Mouse (Mus musculus) liver, embryonic 14.5 days (tissue): ENCODE data around the gene Ankfy1. TPM values are rescaled to one million over a fixed set of nuclear protein-coding genes. Genes with fewer than 3 reads are reported as not detected.

Experiments
- ATAC-seq: fragments of 200-750 bp; cut with Nextera tagmentation; 2 replicates; pipeline ENCODE4 v1.8.0; 2017; ENCODE audit warnings: moderate number of reproducible peaks, mild to moderate bottlenecking, moderate library complexity; ENCODE audit not compliant: insufficient read depth
- DNase-seq, 3 experiments: peaks; one replicate each; pipeline ENCODE4 v3.0.0-alpha.2; 2012 to 2013; ENCODE audit warnings: low read depth in 3 of 3, low spot score in 3 of 3
- H3K27ac ChIP-seq: fragments of 300-500 bp; sonication (generic); 2 replicates; pipeline ENCODE4 v1.5.1; 2014; ENCODE audit warnings: moderate library complexity, mild to moderate bottlenecking, control low read depth, inconsistent platforms
- H3K27me3 ChIP-seq: fragments of 300-500 bp; sonication (generic); 2 replicates; pipeline ENCODE4 v1.6.1; 2014; ENCODE audit warnings: mild to moderate bottlenecking, low read length, moderate library complexity; ENCODE audit not compliant: control insufficient read depth, insufficient read depth
- H3K36me3 ChIP-seq: fragments of 300-500 bp; sonication (generic); replicated peaks from 2 replicates; pipeline ENCODE4 v1.6.1; 2014; ENCODE audit warnings: low read depth; ENCODE audit not compliant: control insufficient read depth, insufficient read depth
- H3K4me1 ChIP-seq, 2 experiments: fragments of 200-500 bp in 1 of 2; fragments of 300-500 bp in 1 of 2; sonication (generic) in 1 of 2; replicated peaks; 2 replicates each; pipeline ENCODE4 v1.6.1; 2012 to 2014; ENCODE audit warnings: antibody characterized with exemption in 1 of 2, inconsistent platforms in 1 of 2, low read length in 1 of 2; ENCODE audit not compliant: control insufficient read depth in 2 of 2, insufficient read depth in 2 of 2
- H3K4me2 ChIP-seq: fragments of 300-500 bp; sonication (generic); 2 replicates; pipeline ENCODE4 v1.6.1; 2014; ENCODE audit warnings: low read depth, mild to moderate bottlenecking, control low read depth, moderate library complexity
- H3K4me3 ChIP-seq, 2 experiments: fragments of 200-500 bp in 1 of 2; fragments of 300-500 bp in 1 of 2; sonication (generic) in 1 of 2; 2 replicates each; pipeline ENCODE4 v1.5.1; 2012 to 2014; ENCODE audit warnings: low read depth in 2 of 2, low read length in 2 of 2, mild to moderate bottlenecking in 2 of 2, control low read depth in 1 of 2, inconsistent platforms in 1 of 2, moderate library complexity in 1 of 2; ENCODE audit not compliant: insufficient read depth in 1 of 2
- H3K9ac ChIP-seq: fragments of 300-500 bp; sonication (generic); replicated peaks from 2 replicates; pipeline ENCODE4 v1.6.1; 2014; ENCODE audit warnings: mild to moderate bottlenecking, control low read depth, moderate library complexity
- H3K9me3 ChIP-seq: fragments of 300-500 bp; sonication (generic); 2 replicates; pipeline ENCODE4 v1.6.1; 2016; ENCODE audit warnings: low read length, mixed read lengths; ENCODE audit not compliant: control insufficient read depth
- CTCF ChIP-seq: IDR thresholded peaks from 2 replicates; pipeline ENCODE4 v1.5.1; 2016; ENCODE audit warnings: antibody characterized with exemption, low read depth, control low read depth
- EP300 ChIP-seq: IDR thresholded peaks from 2 replicates; pipeline ENCODE4 v1.6.1; 2016; ENCODE audit warnings: antibody characterized with exemption, low read depth
- whole genome bisulfite sequencing: fragments of 180-500 bp; shearing (Covaris S2); extraction: QIAGEN DNeasy Blood & Tissue Kit; methylation state at CpG from one replicate; pipeline ENCODE4 v1.1.7; 2014; ENCODE audit not compliant: insufficient replicate concordance; 5-methylcytosine and 5-hydroxymethylcytosine counted together
- polyA plus RNA-seq, 2 experiments: library from polyadenylated mRNA; depleted of rRNA in 1 of 2; stranded (reverse) in 1 of 2; unstranded in 1 of 2; fragments of >200 nt; fragmentation: Nextera tagmentation in 1 of 2; extraction: Ambion mirVana in 1 of 2; gene quantifications; 2 replicates each; pipeline versions ENCODE4 v1.2.1 to v1.2.3; 2012 to 2014

The Ankfy1 gene
- polyA plus RNA-seq, 2 experiments, result 10.5 to 11.9 TPM

DNA sequence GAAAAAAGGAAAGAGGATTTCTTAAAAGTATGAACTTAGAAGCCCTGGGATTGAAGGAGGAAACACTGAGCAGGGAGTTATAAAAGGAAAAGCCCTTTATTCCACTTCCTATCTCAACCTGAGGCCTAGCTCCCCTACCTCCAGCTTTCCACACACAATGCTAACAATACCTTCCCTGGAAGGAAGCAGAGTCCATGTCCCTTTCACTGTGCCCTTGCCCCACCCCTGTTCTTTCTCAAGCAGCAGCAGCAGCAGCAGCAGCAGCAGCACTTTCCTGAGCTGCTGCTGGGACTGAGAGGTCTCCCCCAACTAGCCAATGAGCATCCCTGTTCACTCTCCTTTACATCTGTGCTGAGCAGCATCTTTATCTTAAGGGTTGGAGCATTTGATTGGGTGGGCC, 89.2 kb downstream of the Ankfy1 start:
- no peaks in the 10 kb centered on the region for H3K9me3 ChIP-seq
- H3K4me1 ChIP-seq, result no peaks in the 10 kb centered on the region
- no peak overlapping the region for H3K9ac ChIP-seq
- DNase-seq, result no peak
- H3K4me3 ChIP-seq, result no peak overlapping the region
- no peaks in the 10 kb centered on the region for H3K36me3 ChIP-seq
- H3K27ac ChIP-seq, result no peak overlapping the region
- TF ChIP-seq CTCF, result no peak
- no peak for TF ChIP-seq EP300
- ATAC-seq, result no peak
- no peaks in the 10 kb centered on the region for H3K27me3 ChIP-seq
- H3K4me2 ChIP-seq, result no peak overlapping the region

DNA sequence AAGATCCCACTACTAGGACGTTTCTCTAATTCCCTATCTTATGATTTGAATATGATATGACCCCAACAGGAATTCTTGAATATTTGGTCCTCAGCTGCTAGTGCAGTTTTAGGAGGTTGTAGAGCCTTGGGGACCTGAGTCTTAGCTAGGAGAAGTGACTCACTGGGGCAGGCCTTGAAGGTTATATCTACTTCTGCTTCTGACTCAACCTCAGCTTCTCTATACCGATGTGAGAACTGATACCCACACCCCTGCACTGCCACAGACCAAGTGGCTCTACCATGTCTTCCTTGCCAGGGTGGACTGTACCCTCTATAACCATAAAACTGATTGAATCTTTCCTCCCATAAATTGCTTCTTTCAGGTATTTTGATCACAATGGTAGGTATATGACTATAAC, 92.3 kb downstream of the Ankfy1 start:
- Histone ChIP-seq H3K36me3 (no peaks in the 10 kb centered on the region), H3K4me3 (no peak overlapping the region), H3K27ac (no peak overlapping the region), H3K4me1 (no peaks in the 10 kb centered on the region), H3K9ac (no peak overlapping the region), H3K27me3 (no peaks in the 10 kb centered on the region), H3K4me2 (no peak overlapping the region), H3K9me3 (no peaks in the 10 kb centered on the region)
- TF ChIP-seq CTCF, result no peak
- TF ChIP-seq EP300, result no peak
- ATAC-seq (no peak), DNase-seq (no peak)
- 40% methylated on average over 2 of the region's 2 CpGs for WGBS

DNA sequence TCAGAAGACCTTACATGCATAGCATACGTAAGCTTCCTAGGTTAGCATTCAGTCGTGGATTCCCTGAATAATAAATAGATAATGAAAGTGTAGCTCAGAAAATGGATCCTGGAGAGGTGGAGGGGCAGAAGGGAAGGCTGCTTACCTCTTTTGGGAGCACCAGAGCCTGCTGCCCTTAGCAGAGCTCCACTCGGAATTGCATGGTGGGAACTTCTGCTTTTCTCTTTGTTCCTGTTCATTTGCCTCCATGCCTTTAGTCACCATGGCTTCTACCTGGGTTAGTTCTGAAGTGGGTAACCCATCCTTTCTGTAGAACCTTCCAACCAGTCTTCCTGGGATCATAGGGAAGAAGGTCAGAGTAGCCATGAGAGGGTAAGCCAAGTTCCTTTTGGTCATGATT, 92.7 kb downstream of the Ankfy1 start:
- no peaks in the 10 kb centered on the region for H3K36me3 ChIP-seq
- TF ChIP-seq EP300 (no peak), CTCF (no peak)
- ATAC-seq (no peak), DNase-seq (no peak)
- 61% methylated on average over 3 of the region's 3 CpGs for WGBS
- H3K4me1 ChIP-seq, result no peaks in the 10 kb centered on the region
- no peak overlapping the region for H3K27ac ChIP-seq
- H3K9me3 ChIP-seq, result no peaks in the 10 kb centered on the region
- H3K4me3 ChIP-seq, result no peak overlapping the region
- H3K4me2 ChIP-seq, result no peak overlapping the region
- no peaks in the 10 kb centered on the region for H3K27me3 ChIP-seq
- no peak overlapping the region for H3K9ac ChIP-seq

DNA sequence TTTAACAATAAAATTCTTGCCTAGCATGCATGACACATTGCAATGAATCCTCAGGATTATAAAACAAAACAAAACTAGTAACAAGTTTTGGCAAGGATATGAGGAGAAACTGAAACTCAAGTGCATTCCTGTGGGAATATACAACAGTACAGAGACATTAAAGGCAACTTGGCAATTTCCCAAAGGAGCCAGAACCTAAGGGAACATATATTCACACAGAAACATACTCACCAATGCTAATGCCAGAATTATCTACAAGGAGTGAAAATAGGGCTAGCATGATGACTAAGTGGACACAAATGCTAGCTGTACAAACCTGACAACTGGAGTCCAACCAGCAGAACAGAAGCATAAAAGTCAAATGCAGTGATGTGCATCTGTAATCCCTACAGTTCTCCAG, 102.2 kb downstream of the Ankfy1 start:
- ATAC-seq, result no peak
- H3K36me3 ChIP-seq, result no peaks in the 10 kb centered on the region
- H3K9me3 ChIP-seq, result no peaks in the 10 kb centered on the region
- H3K4me2 ChIP-seq, result no peak overlapping the region
- no peak for DNase-seq
- H3K4me3 ChIP-seq, result no peak overlapping the region
- H3K27ac ChIP-seq, result no peak overlapping the region
- H3K9ac ChIP-seq, result no peak overlapping the region
- no peaks in the 10 kb centered on the region for H3K27me3 ChIP-seq
- H3K4me1 ChIP-seq, result peaks cover 2 to 3% of the 10 kb centered on the region in 2 experiments; a peak in 2 of 4 replicates
- TF ChIP-seq CTCF, result no peak
- TF ChIP-seq EP300, result no peak

DNA sequence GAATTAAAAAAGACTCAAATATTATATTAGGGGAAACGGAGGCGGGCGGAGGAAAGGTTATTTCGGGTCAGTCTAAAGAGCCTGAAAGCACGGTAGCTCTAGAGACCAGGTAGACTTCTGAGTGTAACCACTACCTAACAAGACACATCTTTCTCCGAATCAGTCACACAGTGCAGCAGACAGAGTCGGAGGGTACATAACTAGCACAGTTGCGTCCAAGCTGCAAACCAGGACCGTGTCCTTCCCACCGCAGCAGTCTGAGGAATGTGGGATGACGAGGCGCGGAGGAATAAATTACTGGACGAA, 105.3 kb downstream of the Ankfy1 start:
- peak; percentile 3; the same call in 1 of the 2 replicates for ATAC-seq
- 13% methylated on average over 14 of the region's 14 CpGs for WGBS

More for the DNA sequence above, 105.3 kb downstream of the Ankfy1 start:
- H3K27me3 ChIP-seq, result no peaks in the 10 kb centered on the region
- H3K9me3 ChIP-seq, result no peaks in the 10 kb centered on the region
- H3K27ac ChIP-seq, result peak overlapping the region; percentile 79
- peak overlapping the region; percentile 90 for H3K9ac ChIP-seq
- no peaks in the 10 kb centered on the region for H3K36me3 ChIP-seq
- peak overlapping the region; percentile 93 for H3K4me2 ChIP-seq
- peak in 1 of 3 experiments; percentile 5 for DNase-seq
- TF ChIP-seq EP300 (no peak), CTCF (no peak)
- H3K4me3 ChIP-seq, result peak overlapping the region; percentile 68 to 89
- peaks cover 2 to 13% of the 10 kb centered on the region in 2 experiments; a peak in 3 of 4 replicates for H3K4me1 ChIP-seq
